Mouse (Mus musculus) intestine, embryonic 15.5 days (tissue): ENCODE results near the gene Gm20716. TPM values are rescaled to one million over a fixed set of nuclear protein-coding genes. Genes with fewer than 3 reads are reported as not detected.

Experiments
- ATAC-seq: fragments of 200-750 bp; cut with Nextera tagmentation; 2 replicates; pipeline ENCODE4 v1.8.0; 2017; ENCODE audit warnings: moderate TSS enrichment, moderate library complexity
- H3K27ac ChIP-seq: fragments of 300-500 bp; sonication (generic); 2 replicates; pipeline ENCODE4 v1.5.1; 2015; ENCODE audit warnings: mild to moderate bottlenecking, inconsistent platforms
- H3K27me3 ChIP-seq: fragments of 300-500 bp; sonication (generic); replicated peaks from 2 replicates; pipeline ENCODE4 v1.6.1; 2015; ENCODE audit warnings: inconsistent platforms
- H3K36me3 ChIP-seq: fragments of 300-500 bp; sonication (generic); 2 replicates; pipeline ENCODE4 v1.6.1; 2015; ENCODE audit warnings: inconsistent platforms
- H3K4me1 ChIP-seq: fragments of 300-500 bp; sonication (generic); replicated peaks from 2 replicates; pipeline ENCODE4 v1.6.1; 2015; ENCODE audit warnings: inconsistent platforms
- H3K4me2 ChIP-seq: fragments of 300-500 bp; sonication (generic); replicated peaks from 2 replicates; pipeline ENCODE4 v1.6.1; 2015; ENCODE audit warnings: mild to moderate bottlenecking, inconsistent platforms
- H3K4me3 ChIP-seq: fragments of 300-500 bp; sonication (generic); replicated peaks from 2 replicates; pipeline ENCODE4 v1.5.1; 2015; ENCODE audit warnings: inconsistent platforms
- H3K9ac ChIP-seq: fragments of 300-500 bp; sonication (generic); 2 replicates; pipeline ENCODE4 v1.6.1; 2015; ENCODE audit warnings: inconsistent platforms
- H3K9me3 ChIP-seq: fragments of 300-500 bp; sonication (generic); 2 replicates; pipeline ENCODE4 v1.6.1; 2016; ENCODE audit warnings: inconsistent platforms
- WGBS: fragments of 180-500 bp; shearing (Covaris S2); methylation state at CpG from one replicate; pipeline ENCODE4 v1.1.7; 2015; 5-methylcytosine and 5-hydroxymethylcytosine counted together
- polyA plus RNA-seq: library from polyadenylated mRNA; unstranded; fragments of >200 nt; fragmentation: Nextera tagmentation; extraction: Ambion mirVana; gene quantifications from 2 replicates; pipeline ENCODE4 v1.2.1, GENCODE M21; 2015

Gene Gm20716
- polyA plus RNA-seq: 12.9 and 14.7 TPM in 2 replicates

DNA sequence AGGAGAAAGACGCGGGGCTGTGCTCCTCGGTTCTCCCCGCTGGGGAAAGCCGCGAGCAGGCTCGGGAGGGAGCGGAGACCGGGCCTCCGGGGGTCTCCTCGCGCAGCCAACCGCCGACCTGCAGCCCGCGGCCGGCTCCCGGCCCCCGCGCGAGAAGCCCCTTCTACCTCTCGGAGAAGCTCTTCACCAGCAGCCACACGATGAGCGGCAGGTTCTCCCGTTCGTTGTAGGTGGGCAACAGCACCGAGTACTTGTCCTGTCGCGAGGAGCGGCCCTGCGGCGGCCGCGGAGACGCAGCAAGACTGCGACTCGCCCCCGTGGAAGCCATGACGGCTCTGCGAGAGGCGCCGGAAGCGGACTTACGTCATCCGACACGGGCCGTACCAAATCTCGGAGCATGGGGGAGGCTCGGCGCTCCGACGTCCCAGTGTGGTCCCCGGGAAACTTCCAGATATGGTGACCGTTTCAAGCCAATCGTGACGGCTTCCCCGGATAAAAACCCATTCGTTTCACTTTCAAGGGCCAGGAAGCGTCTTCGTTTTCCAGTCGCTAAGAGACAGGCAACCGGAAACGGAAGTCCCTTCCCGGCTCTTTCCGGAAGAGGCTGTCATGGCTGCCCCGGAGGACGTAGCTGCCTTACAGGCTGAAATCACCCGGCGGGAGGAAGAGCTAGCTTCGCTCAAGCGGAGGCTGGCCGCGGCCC lies at the start of gene Gm20716, which contains the start of the genes Dpm1 and Mocs3:
Gene Gm20716 (minus strand): TSS at position 339 of the 703 bp plus-strand sequence.
Gene Dpm1 (minus strand): TSS at position 566 of the 703 bp plus-strand sequence.
Gene Mocs3 (plus strand): TSS at position 597 of the 703 bp plus-strand sequence.
- WGBS: under 1% methylated on average over 73 of the region's 73 CpGs
- H3K27me3 ChIP-seq: no peaks in the 10 kb centered on the region
- H3K4me2 ChIP-seq: peak within 1 kb of the TSS; percentile 99
- H3K9me3 ChIP-seq: no peaks in the 10 kb centered on the region
- H3K27ac ChIP-seq: peak within 1 kb of the TSS; percentile 92
- H3K4me3 ChIP-seq: peak within 1 kb of the TSS; percentile 99
- H3K4me1 ChIP-seq: peaks cover 25% of the 10 kb centered on the region
- H3K36me3 ChIP-seq: peaks cover 11% of the 10 kb centered on the region; the same call in 1 of the 2 replicates
- peak within 1 kb of the TSS; percentile 97 for H3K9ac ChIP-seq
- peak; percentile 92 for ATAC-seq

GRCm38 (mm10) chr2:168274374-168274935 lies 44.3 kb upstream of the Gm20716 start:
- Histone ChIP-seq H3K9me3 (no peaks in the 10 kb centered on the region), H3K4me2 (no peak overlapping the region), H3K27ac (no peak overlapping the region), H3K4me3 (no peak overlapping the region), H3K4me1 (0 out of 2 replicates have a peak, but pooled peaks cover 9% of the 10 kb centered on the region), H3K9ac (no peak overlapping the region), H3K36me3 (no peaks in the 10 kb centered on the region), H3K27me3 (peaks cover 24% of the 10 kb centered on the region)
- ATAC-seq: no peak
- 10% methylated on average over 11 of the region's 11 CpGs for WGBS

GRCm38 (mm10) chr2:168273387-168273786 lies 43.2 kb upstream of the Gm20716 start:
- 0 out of 2 replicates have a peak, but pooled peaks cover 9% of the 10 kb centered on the region for H3K4me1 ChIP-seq
- ATAC-seq: no peak
- WGBS: 40% methylated on average over 9 of the region's 9 CpGs
- no peaks in the 10 kb centered on the region for H3K36me3 ChIP-seq
- peak overlapping the region; percentile 15; the same call in 1 of the 2 replicates for H3K4me2 ChIP-seq
- no peak overlapping the region for H3K4me3 ChIP-seq
- no peak overlapping the region for H3K9ac ChIP-seq
- H3K27ac ChIP-seq: no peak overlapping the region
- peaks cover 16% of the 10 kb centered on the region for H3K27me3 ChIP-seq
- no peaks in the 10 kb centered on the region for H3K9me3 ChIP-seq

- no peak overlapping the region for H3K9ac ChIP-seq
- H3K4me3 ChIP-seq: no peak overlapping the region
- no peaks in the 10 kb centered on the region for H3K4me1 ChIP-seq
- peaks cover under 1% of the 10 kb centered on the region; the same call in 1 of the 2 replicates for H3K27me3 ChIP-seq
- WGBS: 36% methylated on average over 7 of the region's 7 CpGs
- no peaks in the 10 kb centered on the region for H3K9me3 ChIP-seq
- no peaks in the 10 kb centered on the region for H3K36me3 ChIP-seq
- H3K4me2 ChIP-seq: peak overlapping the region; percentile 40
- no peak overlapping the region for H3K27ac ChIP-seq
- ATAC-seq: no peak
Observed at GRCm38 (mm10) chr2:168268033-168268432, 37.9 kb upstream of the Gm20716 start.

DNA sequence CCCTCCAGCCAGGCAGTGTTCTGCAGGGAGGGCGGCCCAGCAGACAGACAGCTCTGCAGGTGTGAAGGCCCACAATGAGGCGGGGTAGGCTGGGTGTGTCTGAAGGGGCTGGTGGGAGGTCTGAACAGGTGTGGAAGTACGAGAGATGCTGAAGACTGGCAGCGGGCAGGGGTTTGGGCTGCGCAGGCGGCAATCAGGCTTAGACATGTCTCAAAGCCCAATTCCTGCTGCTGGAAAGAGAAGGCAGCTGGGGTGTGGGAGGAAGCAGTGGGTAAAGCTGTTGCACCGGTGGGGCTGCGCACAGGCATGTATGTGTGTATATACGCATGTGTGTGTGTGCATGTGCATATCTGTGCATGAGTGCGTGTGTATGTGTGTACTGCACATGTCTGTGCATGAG lies 30.7 kb upstream of the Gm20716 start:
- WGBS: 88% methylated on average over 10 of the region's 10 CpGs
- H3K4me1 ChIP-seq: peaks cover 7% of the 10 kb centered on the region; the same call in 1 of the 2 replicates
- H3K27ac ChIP-seq: no peak overlapping the region
- H3K4me2 ChIP-seq: no peak overlapping the region
- H3K4me3 ChIP-seq: no peak overlapping the region
- no peak overlapping the region for H3K9ac ChIP-seq
- no peaks in the 10 kb centered on the region for H3K9me3 ChIP-seq
- no peak for ATAC-seq
- H3K27me3 ChIP-seq: peaks cover 6% of the 10 kb centered on the region; the same call in 1 of the 2 replicates
- no peaks in the 10 kb centered on the region for H3K36me3 ChIP-seq

DNA sequence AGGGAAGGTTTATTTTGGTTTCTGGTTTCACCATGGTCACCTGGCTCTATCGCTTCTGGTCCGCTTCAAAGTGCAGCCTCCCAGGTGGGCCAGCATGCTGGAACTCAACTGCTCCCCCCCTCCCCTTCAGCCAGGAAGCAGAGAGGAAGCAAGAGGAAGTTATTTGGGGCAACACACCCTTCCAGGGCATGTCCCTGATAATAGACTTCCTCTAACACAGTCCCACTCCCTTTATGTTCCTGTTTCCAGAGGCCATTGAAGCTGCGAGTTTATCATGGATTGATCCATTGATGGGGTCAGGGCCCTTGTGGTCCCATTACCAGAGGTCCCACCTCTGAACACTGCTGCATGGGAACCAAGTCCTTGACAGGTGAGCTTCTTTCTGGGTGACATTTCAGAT lies 30.0 kb upstream of the Gm20716 start:
- no peaks in the 10 kb centered on the region for H3K36me3 ChIP-seq
- no peak overlapping the region for H3K27ac ChIP-seq
- no peak overlapping the region for H3K4me3 ChIP-seq
- H3K9me3 ChIP-seq: no peaks in the 10 kb centered on the region
- no peak overlapping the region for H3K9ac ChIP-seq
- ATAC-seq: no peak
- 78% methylated on average over 3 of the region's 3 CpGs for WGBS
- H3K4me2 ChIP-seq: no peak overlapping the region
- peaks cover 7% of the 10 kb centered on the region; the same call in 1 of the 2 replicates for H3K4me1 ChIP-seq
- peaks cover 6% of the 10 kb centered on the region; the same call in 1 of the 2 replicates for H3K27me3 ChIP-seq

- WGBS: 92% methylated on average over 8 of the region's 8 CpGs
- no peak for ATAC-seq
- Histone ChIP-seq H3K27ac (no peak overlapping the region), H3K4me2 (no peak overlapping the region), H3K4me1 (peaks cover 7% of the 10 kb centered on the region; the same call in 1 of the 2 replicates), H3K4me3 (no peak overlapping the region), H3K9me3 (no peaks in the 10 kb centered on the region), H3K36me3 (no peaks in the 10 kb centered on the region), H3K27me3 (peaks cover 6% of the 10 kb centered on the region; the same call in 1 of the 2 replicates), H3K9ac (no peak overlapping the region)
Observed at GRCm38 (mm10) chr2:168259046-168259445, 28.9 kb upstream of the Gm20716 start.

DNA sequence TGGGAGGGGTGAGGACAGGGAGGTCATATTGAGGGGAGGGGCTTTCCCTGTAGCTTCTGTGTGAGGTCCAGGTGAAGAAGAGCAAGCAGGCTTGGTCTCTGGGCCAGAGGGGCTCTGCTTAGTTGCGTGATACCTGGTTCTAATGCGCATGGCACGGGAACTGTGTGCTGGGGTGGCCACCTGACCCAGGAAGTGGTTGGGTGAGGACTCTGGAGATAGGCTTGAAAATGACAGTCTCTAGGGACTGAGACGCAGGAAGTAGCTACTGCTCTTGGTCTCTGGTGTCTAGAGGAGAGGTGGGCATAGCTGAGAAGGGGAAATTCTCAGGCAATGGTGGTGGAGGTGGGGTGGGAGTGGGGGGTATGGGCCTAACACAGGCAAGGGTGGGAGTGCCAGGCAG lies 27.0 kb upstream of the Gm20716 start:
- Histone ChIP-seq H3K4me3 (no peak overlapping the region), H3K9me3 (no peaks in the 10 kb centered on the region), H3K36me3 (no peaks in the 10 kb centered on the region), H3K27ac (no peak overlapping the region), H3K4me1 (peaks cover 7% of the 10 kb centered on the region; the same call in 1 of the 2 replicates), H3K9ac (no peak overlapping the region), H3K4me2 (no peak overlapping the region), H3K27me3 (no peaks in the 10 kb centered on the region)
- no peak for ATAC-seq
- WGBS: 88% methylated on average over 4 of the region's 4 CpGs

GRCm38 (mm10) chr2:168256506-168256905 lies 26.3 kb upstream of the Gm20716 start:
- 51% methylated on average over 3 of the region's 3 CpGs for WGBS

DNA sequence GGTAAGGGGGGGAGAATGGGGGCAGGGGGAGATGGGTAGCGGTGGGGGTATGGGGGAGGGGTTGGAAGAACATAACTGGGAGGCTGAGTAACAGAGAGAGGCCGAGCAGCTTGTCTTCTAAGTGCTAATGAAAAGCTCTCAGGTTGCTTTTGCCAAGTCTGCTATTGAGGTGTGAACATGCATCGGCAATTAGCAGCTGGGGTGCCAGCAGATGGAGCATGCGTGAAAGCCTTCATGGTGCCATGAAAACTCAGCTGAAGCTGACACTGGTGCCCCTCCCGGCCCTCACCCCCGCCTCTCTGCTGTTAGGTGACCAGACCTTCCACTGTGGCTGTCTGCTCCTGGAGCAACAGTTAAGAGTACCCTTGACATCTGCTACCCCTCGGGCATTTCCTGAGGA lies 23.7 kb upstream of the Gm20716 start:
- H3K9ac ChIP-seq: no peak overlapping the region
- no peak overlapping the region for H3K4me2 ChIP-seq
- no peak overlapping the region for H3K4me3 ChIP-seq
- H3K27me3 ChIP-seq: no peaks in the 10 kb centered on the region
- H3K4me1 ChIP-seq: peaks cover 7% of the 10 kb centered on the region; the same call in 1 of the 2 replicates
- H3K36me3 ChIP-seq: no peaks in the 10 kb centered on the region
- H3K27ac ChIP-seq: no peak overlapping the region
- no peak for ATAC-seq
- H3K9me3 ChIP-seq: no peaks in the 10 kb centered on the region
- 39% methylated on average over 7 of the region's 7 CpGs for WGBS

More at GRCm38 (mm10) chr2:168256506-168256905, 26.3 kb upstream of the Gm20716 start:
- Histone ChIP-seq H3K4me2 (no peak overlapping the region), H3K9ac (no peak overlapping the region), H3K4me1 (peaks cover 7% of the 10 kb centered on the region; the same call in 1 of the 2 replicates), H3K27me3 (no peaks in the 10 kb centered on the region), H3K36me3 (no peaks in the 10 kb centered on the region), H3K4me3 (no peak overlapping the region), H3K27ac (no peak overlapping the region), H3K9me3 (no peaks in the 10 kb centered on the region)
- ATAC-seq: no peak

DNA sequence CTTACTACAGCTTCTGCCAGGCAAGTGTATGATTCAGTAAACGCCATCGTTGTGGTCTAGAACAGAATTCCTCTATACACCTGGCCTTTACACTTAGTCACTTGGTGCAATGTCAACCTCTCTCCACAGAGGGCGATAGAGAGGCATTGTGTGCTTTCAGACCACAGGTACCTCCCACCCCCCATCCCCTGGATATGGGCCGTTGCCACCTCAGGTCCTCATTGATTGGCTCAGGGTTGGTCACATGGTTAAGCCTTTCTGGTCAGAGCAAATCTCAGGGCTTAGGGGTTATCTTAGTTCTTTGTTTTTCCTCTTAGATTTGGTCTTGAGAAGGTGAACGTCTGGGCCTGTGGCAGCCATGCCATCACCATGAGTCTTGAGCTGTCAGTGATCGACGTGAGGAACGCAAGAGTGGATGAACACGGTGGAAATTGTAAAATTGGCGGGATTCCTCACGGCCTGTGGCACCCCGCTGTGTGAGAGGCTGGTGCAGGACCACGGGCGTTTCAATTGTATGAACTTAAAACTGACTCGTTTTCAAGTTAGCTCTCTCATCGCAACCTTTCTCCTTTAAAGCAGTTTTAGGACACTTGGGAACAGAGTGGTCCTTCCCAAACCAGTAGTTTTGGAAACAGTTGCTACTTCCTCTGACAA lies 22.6 kb upstream of the Gm20716 start:
- Histone ChIP-seq H3K27me3 (no peaks in the 10 kb centered on the region), H3K4me3 (no peak overlapping the region), H3K27ac (no peak overlapping the region), H3K9ac (no peak overlapping the region), H3K4me1 (peaks cover 7% of the 10 kb centered on the region; the same call in 1 of the 2 replicates), H3K36me3 (no peaks in the 10 kb centered on the region), H3K9me3 (no peaks in the 10 kb centered on the region), H3K4me2 (no peak overlapping the region)
- ATAC-seq: peak; percentile 58
- WGBS: 16% methylated on average over 16 of the region's 16 CpGs

GRCm38 (mm10) chr2:168250270-168250669 lies 20.1 kb upstream of the Gm20716 start:
- ATAC-seq: peak; percentile 67; the same call in 1 of the 2 replicates
- Histone ChIP-seq H3K4me3 (no peak overlapping the region), H3K36me3 (no peaks in the 10 kb centered on the region), H3K27ac (no peak overlapping the region), H3K27me3 (no peaks in the 10 kb centered on the region), H3K4me1 (no peaks in the 10 kb centered on the region), H3K9ac (no peak overlapping the region), H3K9me3 (no peaks in the 10 kb centered on the region), H3K4me2 (no peak overlapping the region)
- WGBS: 18% methylated on average over 8 of the region's 8 CpGs
